Comparison of ENCODE assay signal across 23 mouse cellular contexts in the genomic region with DNA sequence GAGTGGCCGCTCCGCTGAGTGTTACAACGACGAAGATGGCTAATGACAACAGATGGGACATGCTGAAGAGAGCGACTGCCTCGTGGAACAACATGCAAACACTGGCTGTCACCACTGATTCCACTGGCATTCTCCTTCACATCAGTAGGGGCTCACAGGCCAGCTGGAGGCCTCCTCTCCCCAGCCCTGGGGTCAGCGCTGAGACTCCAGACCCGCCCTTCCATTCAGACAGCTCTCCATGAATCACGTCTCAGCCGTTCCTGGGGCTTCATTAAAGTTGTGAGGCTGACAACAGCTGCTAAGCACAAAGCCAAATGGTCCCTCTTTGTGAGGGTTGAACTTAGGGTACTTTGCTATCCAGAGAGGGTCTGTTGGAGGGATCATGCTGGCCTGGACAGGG. TPM values are rescaled to one million over a fixed set of nuclear protein-coding genes. Genes with fewer than 3 reads are reported as not detected.
DNase-seq lines count a peak whose midpoint lies in the region; ATAC-seq and TF ChIP-seq lines count a peak whose summit lies in the region.
"Had no signal": no experiment of that assay in that cellular context is flagged by ENCODE, and none has a peak within 500 bp of the region (broad histone marks: within the 10 kb centered on the region; RNA-seq: fewer than 3 reads in every experiment).

No protein-coding gene starts in this region.

- H3K4me3 ChIP-seq in forebrain, embryonic 10.5 days: no peak overlapping the region
- H3K4me3 ChIP-seq in forebrain, postnatal 0 days (ENCODE audit: low read depth, low read length): no peak overlapping the region
- no peak overlapping the region for H3K4me3 ChIP-seq in hindbrain, embryonic 12.5 days
- no peak overlapping the region for H3K4me3 ChIP-seq in hindbrain, embryonic 13.5 days
- H3K4me3 ChIP-seq: gastrocnemius, adult 2 months; lung, embryonic 15.5 days; midbrain, embryonic 10.5 days had no signal

- H3K27me3 ChIP-seq in forebrain, embryonic 10.5 days (ENCODE audit: poor library complexity, severe bottlenecking): no peaks in the 10 kb centered on the region
- no peaks in the 10 kb centered on the region for H3K27me3 ChIP-seq in forebrain, postnatal 0 days (ENCODE audit: insufficient read depth, low read length)
- H3K27me3 ChIP-seq in hindbrain, embryonic 12.5 days: no peaks in the 10 kb centered on the region
- H3K27me3 ChIP-seq in hindbrain, embryonic 13.5 days: no peaks in the 10 kb centered on the region
- H3K27me3 ChIP-seq: lung, embryonic 15.5 days; Patski had no signal

- no peak for TF ChIP-seq CTCF in forebrain, postnatal 0 days (IDR thresholded peaks at IDR 0.05; ENCODE audit: low read depth)

- peaks cover 12% of the 10 kb centered on the region for H3K36me3 ChIP-seq in forebrain, embryonic 10.5 days (replicated peaks)
- H3K36me3 ChIP-seq in forebrain, postnatal 0 days (ENCODE audit: insufficient read depth): peaks cover 13% of the 10 kb centered on the region
- H3K36me3 ChIP-seq in hindbrain, embryonic 12.5 days: peaks cover 10% of the 10 kb centered on the region
- H3K36me3 ChIP-seq in hindbrain, embryonic 13.5 days: peaks cover 7% of the 10 kb centered on the region

- DNase-seq in forebrain, embryonic 10.5 days (ENCODE audit: extremely low spot score, low spot score): no peak
- DNase-seq in forebrain, postnatal 0 days: no peak
- peak; percentile 35 for DNase-seq in retina, embryonic 14.5 days (ENCODE audit: low spot score)
- no peak for DNase-seq in retina, postnatal 1 day
- DNase-seq: adrenal gland, postnatal 10 days; cerebellum, postnatal 14 days; gastrocnemius, adult 2 months; heart, postnatal 36 days; kidney, postnatal 14 days; lung, postnatal 4 days; right cerebral cortex, postnatal 4 days had no signal

- no peaks in the 10 kb centered on the region for H3K9me3 ChIP-seq in forebrain, embryonic 10.5 days
- H3K9me3 ChIP-seq in forebrain, postnatal 0 days (ENCODE audit: low read length): no peaks in the 10 kb centered on the region
- H3K9me3 ChIP-seq in hindbrain, embryonic 12.5 days (replicated peaks): no peaks in the 10 kb centered on the region
- no peaks in the 10 kb centered on the region for H3K9me3 ChIP-seq in hindbrain, embryonic 13.5 days
- H3K9me3 ChIP-seq: lung, embryonic 15.5 days; midbrain, embryonic 10.5 days had no signal

- H3K9ac ChIP-seq in forebrain, postnatal 0 days: no peak overlapping the region
- no peak overlapping the region for H3K9ac ChIP-seq in hindbrain, embryonic 12.5 days
- H3K9ac ChIP-seq in hindbrain, embryonic 13.5 days: no peak overlapping the region
- H3K9ac ChIP-seq: liver, embryonic 14.5 days; lung, embryonic 15.5 days had no signal

- 68% methylated on average over 10 of the region's 10 CpGs for whole genome bisulfite sequencing in forebrain, embryonic 10.5 days
- 57% methylated on average over 10 of the region's 10 CpGs for WGBS in forebrain, postnatal 0 days
- WGBS in hindbrain, embryonic 12.5 days: 33% methylated on average over 10 of the region's 10 CpGs
- WGBS in hindbrain, embryonic 13.5 days: 35% methylated on average over 10 of the region's 10 CpGs

- peaks cover 21% of the 10 kb centered on the region for H3K4me1 ChIP-seq in forebrain, embryonic 10.5 days
- no peaks in the 10 kb centered on the region for H3K4me1 ChIP-seq in forebrain, postnatal 0 days (ENCODE audit: insufficient read depth)
- peaks cover 25% of the 10 kb centered on the region for H3K4me1 ChIP-seq in hindbrain, embryonic 12.5 days
- H3K4me1 ChIP-seq in hindbrain, embryonic 13.5 days (replicated peaks): peaks cover 24% of the 10 kb centered on the region
- H3K4me1 ChIP-seq: lung, embryonic 15.5 days had no signal

- no peak overlapping the region for H3K4me2 ChIP-seq in forebrain, postnatal 0 days (ENCODE audit: low read depth)
- H3K4me2 ChIP-seq in hindbrain, embryonic 12.5 days (replicated peaks): no peak overlapping the region
- no peak overlapping the region for H3K4me2 ChIP-seq in hindbrain, embryonic 13.5 days
- H3K4me2 ChIP-seq: lung, embryonic 15.5 days had no signal

- H3K27ac ChIP-seq in forebrain, embryonic 10.5 days: peak overlapping the region; percentile 48; the same call in 1 of the 2 replicates
- no peak overlapping the region for H3K27ac ChIP-seq in forebrain, postnatal 0 days (ENCODE audit: low read depth, low read length)
- H3K27ac ChIP-seq in hindbrain, embryonic 12.5 days: 0 out of 2 replicates have a peak overlapping the region, but pooled peaks have one; percentile 17
- no peak overlapping the region; the same call in 1 of the 2 replicates for H3K27ac ChIP-seq in hindbrain, embryonic 13.5 days
- H3K27ac ChIP-seq: gastrocnemius, adult 2 months; liver, embryonic 14.5 days; lung, embryonic 15.5 days; midbrain, embryonic 10.5 days had no signal

- no peak for ATAC-seq in forebrain, postnatal 0 days
- no peak for ATAC-seq in hindbrain, embryonic 12.5 days (ENCODE audit: low FRiP score)
- no peak for ATAC-seq in hindbrain, embryonic 13.5 days (ENCODE audit: low FRiP score)
- no peak for ATAC-seq in granulocyte monocyte progenitor cell, adult 5-6 weeks (replicated peaks; ENCODE audit: poor library complexity, severe bottlenecking)
- ATAC-seq: CD4-positive, CD25-positive, alpha-beta regulatory T cell, adult 4 months; Patski had no signal

RNA-seq across cellular contexts. Expression of a gene that starts 16.7 kb away (rescaled TPM):
- 427 and 444 TPM in 2 replicates for polyA plus RNA-seq in forebrain, embryonic 10.5 days (2016; fragmentation: Nextera tagmentation; extraction: Ambion mirVana)
- total RNA-seq in forebrain, postnatal 0 days (2014; rRNA removed): 198 and 209 TPM in 2 replicates
- polyA plus RNA-seq in forebrain, postnatal 0 days (2015; fragmentation: Nextera tagmentation; extraction: Ambion mirVana): 224 and 248 TPM in 2 replicates
- 456 and 488 TPM in 2 replicates for polyA plus RNA-seq in hindbrain, embryonic 12.5 days (2016; fragmentation: Nextera tagmentation; extraction: Ambion mirVana)
- 259 and 266 TPM in 2 replicates for polyA plus RNA-seq in hindbrain, embryonic 13.5 days (2015; fragmentation: Nextera tagmentation; extraction: Ambion mirVana)
- 10.6 and 17.0 TPM in 2 replicates for total RNA-seq in granulocyte monocyte progenitor cell, adult 5-6 weeks (2014; fragmentation: Nextera tagmentation)
- total RNA-seq in granulocyte monocyte progenitor cell, adult 5-6 weeks (2017): 19.6 and 24.4 TPM in 2 replicates

RNA-seq across cellular contexts. Expression of a gene that starts 30.1 kb away (rescaled TPM):
- polyA plus RNA-seq in forebrain, embryonic 10.5 days (2016; fragmentation: Nextera tagmentation; extraction: Ambion mirVana): not detected in 2 replicates
- 0.62 TPM in 1 of 2 replicates, not detected in the other for total RNA-seq in forebrain, postnatal 0 days (2014; rRNA removed)
- polyA plus RNA-seq in forebrain, postnatal 0 days (2015; fragmentation: Nextera tagmentation; extraction: Ambion mirVana): 0.12 and 0.20 TPM in 2 replicates
- polyA plus RNA-seq in hindbrain, embryonic 12.5 days (2016; fragmentation: Nextera tagmentation; extraction: Ambion mirVana): not detected in 2 replicates
- polyA plus RNA-seq in hindbrain, embryonic 13.5 days (2015; fragmentation: Nextera tagmentation; extraction: Ambion mirVana): 0.17 TPM in 1 of 2 replicates, not detected in the other
- total RNA-seq in granulocyte monocyte progenitor cell, adult 5-6 weeks (2014; fragmentation: Nextera tagmentation): 0.73 TPM in 1 of 2 replicates, not detected in the other
- total RNA-seq in granulocyte monocyte progenitor cell, adult 5-6 weeks (2017): 0.65 and 2.1 TPM in 2 replicates
- total RNA-seq: ES-E14; gastrocnemius, adult 2 months; heart, postnatal 36 days; monocyte, adult 5-6 weeks had no signal
- polyA plus RNA-seq: CD4-positive, CD25-positive, alpha-beta regulatory T cell, adult 4 months; embryonic facial prominence, embryonic 11.5 days; heart, embryonic 14.5 days; lung, embryonic 15.5 days; midbrain, embryonic 10.5 days had no signal

RNA-seq across cellular contexts. Expression of a gene that starts 51.1 kb away (rescaled TPM):
- 56.0 and 60.5 TPM in 2 replicates for polyA plus RNA-seq in forebrain, embryonic 10.5 days (2016; fragmentation: Nextera tagmentation; extraction: Ambion mirVana)
- 43.3 and 50.5 TPM in 2 replicates for total RNA-seq in forebrain, postnatal 0 days (2014; rRNA removed)
- 41.2 and 45.8 TPM in 2 replicates for polyA plus RNA-seq in forebrain, postnatal 0 days (2015; fragmentation: Nextera tagmentation; extraction: Ambion mirVana)
- polyA plus RNA-seq in hindbrain, embryonic 12.5 days (2016; fragmentation: Nextera tagmentation; extraction: Ambion mirVana): 56.8 and 60.3 TPM in 2 replicates
- polyA plus RNA-seq in hindbrain, embryonic 13.5 days (2015; fragmentation: Nextera tagmentation; extraction: Ambion mirVana): 50.4 and 51.5 TPM in 2 replicates
- 14.5 and 21.9 TPM in 2 replicates for total RNA-seq in granulocyte monocyte progenitor cell, adult 5-6 weeks (2014; fragmentation: Nextera tagmentation)
- total RNA-seq in granulocyte monocyte progenitor cell, adult 5-6 weeks (2017): 14.0 and 20.8 TPM in 2 replicates

Comparison
In these comparisons a context has a peak if more than half of its experiments do, and no peak if none do; other contexts are left out.
1. H3K27ac ChIP-seq: peak in forebrain, embryonic 10.5 days (single experiment) and hindbrain, embryonic 12.5 days (single experiment); none in forebrain, postnatal 0 days (single experiment) and hindbrain, embryonic 13.5 days (single experiment).